Mouse (Mus musculus): ENCODE measurements around the gene Slc19a1. TPM values are rescaled to one million over a fixed set of nuclear protein-coding genes. Genes with fewer than 3 reads are reported as not detected.

Slc19a1 gene
- 43.9 and 45.7 TPM in 2 replicates for polyA plus RNA-seq (2015; fragmentation: Nextera tagmentation; extraction: Ambion mirVana)

DNA sequence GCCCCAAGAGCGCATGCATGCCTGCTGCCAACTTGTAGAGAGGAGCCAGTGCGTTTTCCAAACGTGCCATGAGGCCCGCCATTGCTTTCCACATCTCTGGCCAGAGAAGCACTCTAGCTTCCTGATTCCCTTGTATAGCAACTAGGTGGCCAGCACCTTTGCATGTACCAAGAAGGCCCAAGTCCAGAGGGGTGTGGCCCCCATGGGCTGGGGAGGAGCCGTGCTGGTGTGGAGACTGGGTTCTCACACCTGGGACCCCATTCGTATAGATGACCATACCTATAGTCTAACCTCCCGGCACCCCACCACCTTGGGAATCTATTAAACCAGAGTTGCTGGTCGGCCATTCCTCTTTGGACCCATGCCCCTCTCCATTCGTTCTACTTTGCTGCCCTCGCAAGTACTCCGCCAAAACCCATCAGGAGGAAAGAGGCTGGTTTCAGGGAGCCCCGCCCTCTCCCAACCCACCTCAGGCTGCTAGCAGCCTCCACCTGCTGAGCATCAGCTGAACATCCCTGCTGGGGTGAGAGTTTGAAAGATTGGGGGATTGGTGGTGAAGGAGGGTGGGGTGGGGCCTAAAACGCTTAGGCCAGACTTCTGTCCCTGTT is at the start of gene Slc19a1:
Slc19a1 (plus strand) TSS at position 474 of the 608 bp plus-strand sequence.
- 42% methylated on average over 13 of the region's 13 CpGs for WGBS
- no peaks in the 10 kb centered on the region for H3K36me3 ChIP-seq (replicated peaks)
- H3K27ac ChIP-seq: peak within 1 kb of the TSS; percentile 75
- H3K27me3 ChIP-seq (replicated peaks): 0 out of 2 replicates have a peak, but pooled peaks cover 3% of the 10 kb centered on the region
- no peaks in the 10 kb centered on the region for H3K9me3 ChIP-seq
- peak within 1 kb of the TSS; percentile 61 for H3K4me3 ChIP-seq
- H3K9ac ChIP-seq: peak within 1 kb of the TSS; percentile 57
- peak within 1 kb of the TSS; percentile 80 for H3K4me2 ChIP-seq
- peak; percentile 0; the same call in 1 of the 2 replicates for ATAC-seq (replicated peaks)
- peaks cover 24% of the 10 kb centered on the region for H3K4me1 ChIP-seq

DNA sequence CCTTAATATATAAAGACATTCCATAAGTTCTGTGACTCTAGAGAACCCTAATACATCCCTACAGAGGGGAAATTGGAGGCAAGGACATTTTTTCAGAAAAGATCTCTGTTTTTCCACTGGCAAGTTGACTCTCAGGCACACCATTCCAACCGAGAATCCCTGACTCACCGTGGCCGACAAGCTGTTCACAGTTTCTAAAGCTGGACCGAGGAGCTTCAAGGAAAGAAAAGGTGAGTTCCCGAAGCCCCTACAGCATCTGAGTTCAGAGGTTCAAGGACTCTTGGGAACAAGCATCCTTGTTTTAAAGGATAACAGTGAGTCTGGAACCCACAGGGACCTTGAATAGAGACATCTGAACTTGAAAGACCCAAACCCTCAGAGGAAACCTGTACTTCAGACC is 43.5 kb upstream of the Slc19a1 start:
- H3K4me3 ChIP-seq: no peak overlapping the region
- ATAC-seq (replicated peaks): no peak
- no peaks in the 10 kb centered on the region for H3K9me3 ChIP-seq

DNA sequence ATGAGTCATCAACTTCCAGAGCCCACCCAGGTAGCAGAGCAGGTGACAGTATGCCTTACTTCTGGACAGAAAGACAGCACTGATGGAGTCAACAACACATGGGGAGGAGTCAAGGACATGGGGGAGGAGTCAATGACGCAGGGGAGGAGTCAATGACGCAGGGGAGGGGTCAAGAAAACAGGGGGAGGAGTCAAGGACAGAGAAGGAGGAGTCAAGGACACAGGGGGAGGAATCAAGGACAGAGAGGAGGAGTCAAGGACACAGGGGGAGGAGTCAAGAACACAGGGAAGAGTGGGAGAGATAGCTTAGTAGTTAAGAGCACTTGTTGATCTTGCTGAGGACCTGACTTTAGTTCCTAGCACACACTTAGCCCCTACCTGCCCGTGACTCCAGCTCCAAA is 39.6 kb upstream of the Slc19a1 start:
- Histone ChIP-seq H3K4me2 (no peak overlapping the region), H3K9me3 (no peaks in the 10 kb centered on the region), H3K27ac (no peak overlapping the region), H3K4me3 (no peak overlapping the region), H3K36me3 (replicated peaks) (no peaks in the 10 kb centered on the region), H3K27me3 (replicated peaks) (no peaks in the 10 kb centered on the region), H3K4me1 (no peaks in the 10 kb centered on the region), H3K9ac (no peak overlapping the region)
- 63% methylated on average over 3 of the region's 3 CpGs for WGBS
- ATAC-seq (replicated peaks): no peak

More for the DNA sequence above, 43.5 kb upstream of the Slc19a1 start:
- Histone ChIP-seq H3K4me2 (no peak overlapping the region), H3K36me3 (replicated peaks) (no peaks in the 10 kb centered on the region), H3K27ac (no peak overlapping the region), H3K9ac (no peak overlapping the region), H3K27me3 (replicated peaks) (no peaks in the 10 kb centered on the region), H3K4me1 (no peaks in the 10 kb centered on the region)
- WGBS: 87% methylated on average over 5 of the region's 5 CpGs

DNA sequence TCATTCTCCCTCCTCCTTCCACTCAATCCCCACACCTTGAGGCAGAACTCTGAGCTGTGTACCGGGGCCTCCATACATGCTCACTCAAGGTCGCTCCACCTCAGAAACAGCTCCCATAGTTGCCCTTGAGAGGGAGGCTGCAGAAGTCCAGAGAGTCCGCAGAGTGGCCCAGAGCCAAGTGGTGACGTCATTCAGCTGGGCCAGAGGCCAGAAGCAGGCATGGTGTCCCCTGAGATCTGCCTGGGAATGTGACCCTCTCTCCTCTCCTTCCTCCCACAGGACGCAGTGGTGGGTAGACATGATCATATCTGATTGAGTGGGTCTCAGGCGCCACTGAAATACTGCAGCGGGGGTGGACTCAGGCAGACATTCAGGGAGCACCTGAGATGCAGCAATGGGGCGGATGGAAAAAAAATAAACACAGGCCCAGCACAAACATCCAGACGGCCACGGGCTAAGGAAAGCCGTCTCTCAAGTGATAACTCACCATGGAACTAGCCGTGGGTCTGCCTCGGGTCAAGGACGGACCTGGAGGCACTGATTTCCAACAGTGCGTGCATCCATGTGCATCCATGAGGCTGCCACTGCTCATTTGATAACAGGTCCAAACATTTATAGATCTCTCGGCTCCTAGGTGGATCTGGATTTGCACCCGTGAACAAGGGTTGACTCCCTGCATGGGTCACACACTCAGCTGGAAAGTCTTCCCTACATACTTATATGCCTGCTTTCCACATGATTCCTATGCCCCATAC is 34.1 kb upstream of the Slc19a1 start:
- H3K36me3 ChIP-seq (replicated peaks): no peaks in the 10 kb centered on the region
- H3K9ac ChIP-seq: no peak overlapping the region
- H3K27ac ChIP-seq: no peak overlapping the region
- no peaks in the 10 kb centered on the region for H3K27me3 ChIP-seq (replicated peaks)
- 74% methylated on average over 17 of the region's 17 CpGs for WGBS
- no peaks in the 10 kb centered on the region for H3K9me3 ChIP-seq
- H3K4me2 ChIP-seq: no peak overlapping the region
- no peak for ATAC-seq (replicated peaks)
- H3K4me1 ChIP-seq: no peaks in the 10 kb centered on the region
- no peak overlapping the region for H3K4me3 ChIP-seq

DNA sequence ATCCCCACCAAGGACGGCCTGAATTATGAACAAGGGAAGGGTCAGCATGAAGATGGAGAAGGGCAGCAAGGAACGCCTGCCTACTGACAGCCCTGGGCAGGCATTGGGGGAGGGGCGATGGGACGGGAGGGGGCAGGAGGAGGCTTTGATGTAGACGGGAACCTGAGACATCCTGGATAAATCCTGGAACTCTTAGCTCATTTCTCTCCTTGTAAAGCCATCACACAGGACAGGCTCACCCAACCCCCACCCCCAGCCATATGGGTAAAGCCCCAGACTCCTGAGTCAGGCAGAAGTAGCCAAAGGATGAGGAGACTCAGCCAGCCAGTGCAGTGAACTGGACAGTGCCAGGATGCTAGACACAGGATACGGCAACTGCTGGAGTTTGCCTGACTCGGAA is 27.1 kb upstream of the Slc19a1 start:
- H3K9me3 ChIP-seq: no peaks in the 10 kb centered on the region
- WGBS: 27% methylated on average over 7 of the region's 7 CpGs
- no peak overlapping the region for H3K4me2 ChIP-seq
- H3K27ac ChIP-seq: no peak overlapping the region
- H3K9ac ChIP-seq: no peak overlapping the region
- no peak overlapping the region for H3K4me3 ChIP-seq
- no peaks in the 10 kb centered on the region for H3K36me3 ChIP-seq (replicated peaks)
- H3K27me3 ChIP-seq (replicated peaks): no peaks in the 10 kb centered on the region
- H3K4me1 ChIP-seq: peaks cover 16% of the 10 kb centered on the region
- no peak for ATAC-seq (replicated peaks)

DNA sequence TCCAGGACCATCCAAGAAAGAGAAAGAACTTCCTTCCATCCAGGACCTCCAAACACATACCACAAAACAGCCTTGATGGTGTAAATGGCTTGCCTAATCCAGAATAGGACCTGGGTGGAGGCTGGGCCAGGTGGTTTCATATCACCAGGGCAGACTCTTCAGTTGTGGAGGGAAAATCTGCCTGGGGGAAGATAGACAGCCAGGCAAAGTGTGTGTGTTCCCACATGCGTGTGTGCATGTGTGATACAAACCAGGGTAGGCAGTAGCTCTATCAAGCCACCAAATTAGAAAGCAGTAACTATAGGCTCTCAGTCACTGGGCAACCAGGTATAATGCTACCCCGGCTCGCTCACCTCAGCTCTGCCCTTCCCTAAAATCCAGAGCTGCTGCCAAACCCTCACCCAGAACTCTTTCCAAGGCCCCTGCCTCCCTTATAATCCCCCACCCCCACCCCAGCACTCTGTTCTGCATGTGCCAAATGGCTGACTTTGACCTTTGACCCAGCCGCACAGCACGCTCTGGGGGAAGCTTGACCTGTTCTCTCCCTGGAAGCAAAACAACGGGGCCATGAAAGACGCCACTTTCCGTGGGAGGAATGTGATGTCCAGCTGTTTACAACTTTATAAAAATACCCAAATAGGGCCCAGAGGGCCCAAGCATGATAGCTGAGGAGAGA is 24.5 kb upstream of the Slc19a1 start:
- ATAC-seq (replicated peaks): peak; percentile 14; the same call in 1 of the 2 replicates
- Histone ChIP-seq H3K36me3 (replicated peaks) (no peaks in the 10 kb centered on the region), H3K4me2 (no peak overlapping the region), H3K27me3 (replicated peaks) (no peaks in the 10 kb centered on the region), H3K27ac (peak overlapping the region; percentile 72), H3K4me1 (peaks cover 16% of the 10 kb centered on the region), H3K9me3 (no peaks in the 10 kb centered on the region), H3K4me3 (no peak overlapping the region), H3K9ac (no peak overlapping the region)
- WGBS: 32% methylated on average over 8 of the region's 8 CpGs

DNA sequence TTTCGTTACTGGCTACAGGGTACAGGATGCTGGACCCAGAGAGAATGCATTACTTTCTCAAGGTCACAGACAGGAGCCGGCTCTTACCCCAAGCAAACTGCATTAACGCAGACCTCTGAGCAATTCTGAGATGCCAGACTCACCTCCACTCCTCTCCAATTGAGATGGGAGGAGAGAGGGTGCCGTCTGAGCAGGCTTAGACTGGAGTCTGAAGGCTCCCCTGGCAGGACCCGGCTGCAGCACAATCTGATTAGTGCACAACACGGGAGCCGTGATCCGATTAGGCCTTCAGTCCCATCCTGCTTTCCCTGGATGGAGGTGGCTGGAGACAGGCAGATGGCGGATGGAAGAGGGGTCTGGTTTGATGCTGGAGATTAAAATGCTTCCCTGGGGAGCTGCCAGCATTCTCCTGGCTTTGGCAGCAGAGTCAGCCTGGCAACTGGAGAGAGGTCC is 23.9 kb upstream of the Slc19a1 start:
- Histone ChIP-seq H3K9me3 (no peaks in the 10 kb centered on the region), H3K36me3 (replicated peaks) (no peaks in the 10 kb centered on the region), H3K27ac (peak overlapping the region; percentile 72), H3K4me3 (no peak overlapping the region), H3K9ac (no peak overlapping the region), H3K4me2 (no peak overlapping the region), H3K27me3 (replicated peaks) (no peaks in the 10 kb centered on the region), H3K4me1 (peaks cover 16% of the 10 kb centered on the region)
- peak; percentile 83 for ATAC-seq (replicated peaks)
- WGBS: 6% methylated on average over 9 of the region's 9 CpGs

DNA sequence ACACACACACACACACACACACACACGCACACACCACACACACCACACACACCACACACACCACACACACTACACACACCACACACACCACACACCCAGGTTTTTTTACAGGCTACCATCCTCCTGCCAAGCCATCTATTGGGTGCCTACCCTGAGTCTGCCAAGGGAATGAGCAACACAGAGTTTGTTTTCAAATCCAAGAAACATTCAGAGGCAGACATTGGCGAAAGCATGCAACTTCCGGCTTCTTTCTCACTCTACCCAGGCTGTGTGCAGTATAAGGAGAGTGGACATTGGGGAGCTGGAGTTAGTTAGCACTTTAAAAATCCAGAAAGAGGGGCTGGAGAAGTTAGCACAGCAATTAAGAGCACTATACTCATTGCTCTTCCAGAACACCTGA is 23.3 kb upstream of the Slc19a1 start:
- H3K27ac ChIP-seq: 0 out of 2 replicates have a peak overlapping the region, but pooled peaks have one; percentile 72
- H3K4me1 ChIP-seq: peaks cover 16% of the 10 kb centered on the region
- H3K4me3 ChIP-seq: no peak overlapping the region
- WGBS: 77% methylated on average over 3 of the region's 3 CpGs
- no peak overlapping the region for H3K4me2 ChIP-seq
- no peaks in the 10 kb centered on the region for H3K36me3 ChIP-seq (replicated peaks)
- ATAC-seq (replicated peaks): no peak
- H3K9ac ChIP-seq: no peak overlapping the region
- H3K27me3 ChIP-seq (replicated peaks): no peaks in the 10 kb centered on the region
- H3K9me3 ChIP-seq: no peaks in the 10 kb centered on the region

DNA sequence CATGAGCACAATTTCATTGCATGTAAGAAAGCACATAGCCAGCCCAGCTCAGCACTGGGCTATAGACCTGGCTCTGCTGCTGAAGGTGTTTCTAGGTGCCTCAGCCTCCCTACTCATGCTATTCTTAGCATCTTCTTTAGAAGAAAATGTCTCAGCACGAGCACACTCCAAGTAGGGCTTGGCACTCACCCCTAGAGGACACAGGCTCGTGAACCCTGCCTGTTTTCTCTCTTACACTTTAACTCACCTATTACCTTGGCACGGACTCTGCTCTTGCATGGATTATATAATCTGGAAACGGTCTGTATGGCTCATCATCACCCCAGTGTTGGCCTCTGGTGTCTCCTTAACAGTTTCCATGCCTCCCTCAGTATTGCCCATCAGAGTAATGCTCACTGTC is 20.4 kb upstream of the Slc19a1 start:
- Histone ChIP-seq H3K4me2 (no peak overlapping the region), H3K4me3 (no peak overlapping the region), H3K9me3 (no peaks in the 10 kb centered on the region), H3K27me3 (replicated peaks) (no peaks in the 10 kb centered on the region), H3K27ac (no peak overlapping the region), H3K36me3 (replicated peaks) (no peaks in the 10 kb centered on the region), H3K9ac (no peak overlapping the region), H3K4me1 (peaks cover 11% of the 10 kb centered on the region)
- no peak for ATAC-seq (replicated peaks)
- WGBS: 88% methylated on average over 4 of the region's 4 CpGs

DNA sequence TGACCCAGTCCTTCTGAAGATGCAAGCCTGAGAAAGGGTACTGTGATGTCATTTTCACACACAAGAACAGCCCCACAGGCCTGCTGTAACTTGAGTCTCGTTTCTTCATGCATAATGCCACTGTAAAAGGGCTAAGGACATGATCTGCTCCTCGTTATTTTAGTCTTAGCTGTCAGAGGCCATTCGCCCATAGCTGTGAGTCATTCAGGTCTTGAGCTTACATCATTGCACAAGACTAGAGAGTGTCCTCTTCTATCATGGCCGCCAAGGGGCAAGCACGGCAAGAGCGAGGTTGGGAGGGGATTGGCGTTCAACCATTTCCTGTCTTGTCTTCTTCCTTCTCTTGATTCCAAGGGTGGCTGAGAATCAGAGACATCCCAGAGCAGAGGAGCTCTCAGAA is 16.0 kb upstream of the Slc19a1 start:
- Histone ChIP-seq H3K27me3 (replicated peaks) (no peaks in the 10 kb centered on the region), H3K4me3 (no peak overlapping the region), H3K9ac (no peak overlapping the region), H3K9me3 (no peaks in the 10 kb centered on the region), H3K27ac (no peak overlapping the region), H3K36me3 (replicated peaks) (no peaks in the 10 kb centered on the region), H3K4me1 (no peaks in the 10 kb centered on the region), H3K4me2 (no peak overlapping the region)
- WGBS: 88% methylated on average over 7 of the region's 7 CpGs
- ATAC-seq (replicated peaks): no peak

DNA sequence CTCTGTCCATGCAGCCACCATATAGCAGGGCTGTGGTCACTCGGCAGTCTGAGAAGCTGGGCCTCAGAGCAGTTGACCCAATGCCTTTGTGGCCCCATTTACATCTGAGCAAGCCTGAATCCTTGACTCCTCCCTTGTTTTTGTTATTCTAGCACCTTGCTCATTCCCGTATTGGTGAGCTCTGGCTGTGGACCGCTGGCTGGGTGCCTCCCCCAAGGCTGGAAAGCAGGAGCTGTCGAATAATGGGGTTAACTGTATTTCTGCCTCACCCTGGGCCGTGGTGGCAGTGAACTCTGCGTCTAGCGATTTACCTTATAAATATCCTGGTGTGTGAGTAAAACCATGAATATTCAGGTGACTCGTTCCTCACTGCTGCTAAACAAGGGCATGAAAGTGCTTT is 15.5 kb upstream of the Slc19a1 start:
- H3K9ac ChIP-seq: no peak overlapping the region
- no peak overlapping the region for H3K4me2 ChIP-seq
- no peaks in the 10 kb centered on the region for H3K36me3 ChIP-seq (replicated peaks)
- H3K4me3 ChIP-seq: no peak overlapping the region
- H3K27ac ChIP-seq: no peak overlapping the region
- 34% methylated on average over 8 of the region's 8 CpGs for WGBS
- H3K9me3 ChIP-seq: no peaks in the 10 kb centered on the region
- H3K27me3 ChIP-seq (replicated peaks): no peaks in the 10 kb centered on the region
- H3K4me1 ChIP-seq: no peaks in the 10 kb centered on the region
- no peak for ATAC-seq (replicated peaks)

DNA sequence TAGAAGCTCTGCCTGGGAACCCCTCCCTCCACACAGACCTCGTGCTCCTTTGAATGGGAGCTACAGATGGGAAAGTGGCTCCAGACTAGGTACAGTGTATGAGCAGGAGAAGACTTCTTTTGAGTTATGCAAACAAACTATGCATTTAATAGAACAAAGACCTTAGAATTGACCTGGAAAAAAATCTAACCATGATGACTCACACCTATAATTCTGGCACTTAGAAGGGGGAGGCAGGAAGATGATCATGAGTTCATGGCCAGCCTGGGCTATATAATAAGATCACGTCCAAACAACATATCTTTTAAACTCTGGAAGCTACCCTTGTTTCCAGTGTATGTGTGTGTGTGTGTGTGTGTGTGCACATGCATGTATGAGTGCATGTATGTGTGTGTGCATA is 15.0 kb upstream of the Slc19a1 start:
- WGBS: 77% methylated on average over 2 of the region's 2 CpGs
- H3K36me3 ChIP-seq (replicated peaks): no peaks in the 10 kb centered on the region
- no peaks in the 10 kb centered on the region for H3K4me1 ChIP-seq
- H3K9me3 ChIP-seq: no peaks in the 10 kb centered on the region
- no peak overlapping the region for H3K9ac ChIP-seq
- no peak overlapping the region for H3K27ac ChIP-seq
- ATAC-seq (replicated peaks): no peak
- H3K4me2 ChIP-seq: no peak overlapping the region
- H3K27me3 ChIP-seq (replicated peaks): no peaks in the 10 kb centered on the region
- no peak overlapping the region for H3K4me3 ChIP-seq

All from midbrain, embryonic 15.5 days (tissue).